Mouse (Mus musculus): ENCODE data around the gene Smyd1.

DNA sequence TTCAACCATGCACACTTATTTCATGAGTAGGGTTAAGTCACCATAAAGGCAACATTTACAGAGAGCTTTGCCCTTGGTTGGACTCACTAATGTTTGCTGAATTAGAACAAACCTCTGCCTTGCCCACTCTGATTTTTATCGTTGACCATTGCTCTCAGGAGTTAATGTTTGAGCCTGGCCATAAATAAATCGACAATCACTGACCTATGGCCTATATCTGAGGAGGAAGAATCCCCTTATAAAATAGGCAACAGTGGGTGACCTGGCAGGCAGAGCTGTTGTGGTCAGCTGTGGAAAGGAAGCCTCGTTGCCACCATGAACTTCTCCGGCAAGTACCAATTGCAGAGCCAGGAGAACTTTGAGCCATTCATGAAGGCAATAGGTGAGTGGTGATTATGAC is 122.4 kb downstream of the Smyd1 start, which contains the start of gene Fabp1:
- peak; percentile 80; the same call in 1 of the 2 replicates for TF ChIP-seq POLR2A (IDR thresholded peaks at IDR 0.05; ENCODE audit: low read depth, low read length)
- no peak for TF ChIP-seq CTCF (IDR thresholded peaks at IDR 0.05; ENCODE audit: extremely low read depth, insufficient read length, insufficient replicate concordance, low read depth, low read length)
